10 mouse cellular contexts compared by ENCODE assay signal in the genomic region with DNA sequence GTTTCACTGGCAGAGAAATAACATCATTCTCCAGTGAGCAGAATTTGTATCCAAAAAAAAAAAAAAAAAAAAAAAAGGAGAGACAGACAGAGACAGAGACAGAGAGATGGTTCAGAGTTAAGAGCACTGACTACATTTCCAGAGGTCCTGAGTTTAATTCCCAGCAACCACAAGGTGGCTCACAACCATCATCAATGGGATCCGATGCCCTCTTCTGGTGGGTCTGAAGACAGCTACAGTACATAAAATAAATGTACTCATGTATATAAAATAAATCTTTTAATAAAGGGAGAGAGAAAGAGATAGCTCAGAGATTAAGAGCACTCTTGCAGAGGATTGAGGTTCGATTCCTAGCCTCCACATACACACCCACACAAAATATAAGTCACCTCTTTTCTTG. TPM values are rescaled to one million over a fixed set of nuclear protein-coding genes. Genes with fewer than 3 reads are reported as not detected.
"Had no signal": no experiment of that assay in that cellular context is flagged by ENCODE, and none has a peak within 500 bp of the region (broad histone marks: within the 10 kb centered on the region; RNA-seq: fewer than 3 reads in every experiment).

No protein-coding gene starts in this region.

- ATAC-seq: midbrain, embryonic 13.5 days had no signal

- H3K9me3 ChIP-seq: limb, embryonic 15.5 days; liver, embryonic 13.5 days; midbrain, embryonic 13.5 days had no signal

- H3K4me2 ChIP-seq: limb, embryonic 15.5 days; liver, embryonic 13.5 days; midbrain, embryonic 13.5 days had no signal

- H3K27ac ChIP-seq: limb, embryonic 15.5 days; liver, embryonic 13.5 days; midbrain, embryonic 13.5 days had no signal

- H3K4me3 ChIP-seq: limb, embryonic 15.5 days; liver, embryonic 13.5 days; midbrain, embryonic 13.5 days had no signal

- H3K27me3 ChIP-seq: limb, embryonic 15.5 days; liver, embryonic 13.5 days; midbrain, embryonic 13.5 days had no signal

- H3K9ac ChIP-seq: limb, embryonic 15.5 days; liver, embryonic 13.5 days; midbrain, embryonic 13.5 days had no signal

- DNase-seq: kidney, adult 9 months; kidney, postnatal 10 days; layer of hippocampus, postnatal 36 days; liver, embryonic 13.5 days; lung, adult 18-20 months; right cerebral cortex, postnatal 25 days; thymus, adult 18-20 months; thymus, postnatal 14 days had no signal

- H3K4me1 ChIP-seq: limb, embryonic 15.5 days; liver, embryonic 13.5 days; midbrain, embryonic 13.5 days had no signal

- H3K36me3 ChIP-seq: limb, embryonic 15.5 days; liver, embryonic 13.5 days; midbrain, embryonic 13.5 days had no signal

RNA-seq across cellular contexts. Expression of a gene that starts 37.8 kb away (rescaled TPM):
- polyA plus RNA-seq: liver, embryonic 13.5 days had no signal
